Mouse (Mus musculus): ENCODE data around the gene P4ha3. TPM values are rescaled to one million over a fixed set of nuclear protein-coding genes. Genes with fewer than 3 reads are reported as not detected.

Gene P4ha3
- polyA plus RNA-seq (2014; fragmentation: Illumina TruSeq; extraction: RNeasy Lipid Tissue Mini Kit (QIAGEN cat#74804); ENCODE audit: low read depth, low replicate concordance): 1.6 TPM

DNA sequence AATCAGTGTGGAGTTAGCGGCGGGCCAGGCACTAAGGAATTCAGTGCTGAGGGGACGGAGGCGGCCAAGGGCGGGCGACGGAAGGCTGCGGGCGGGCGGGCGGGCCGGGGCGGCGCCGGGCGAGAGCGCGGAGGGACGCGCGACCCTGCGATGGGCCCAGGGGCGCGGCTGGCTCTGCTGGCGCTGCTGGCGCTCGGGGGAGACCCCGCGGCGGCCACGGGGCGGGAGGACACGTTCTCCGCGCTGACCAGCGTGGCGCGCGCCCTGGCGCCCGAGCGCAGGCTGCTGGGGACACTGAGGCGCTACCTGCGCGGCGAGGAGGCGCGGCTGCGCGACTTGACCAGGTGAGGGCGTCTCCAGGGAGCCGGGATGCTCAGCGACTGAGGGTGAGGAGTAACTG, at the start of gene P4ha3:
Gene P4ha3 (plus strand): TSS at position 138 of the 400 bp plus-strand sequence.

Other genes with a start within 250 kb of the P4ha3 start
- gene Pold3, start 164.0 kb upstream of the P4ha3 start, polyA plus RNA-seq (2014; fragmentation: Illumina TruSeq; extraction: RNeasy Lipid Tissue Mini Kit (QIAGEN cat#74804); ENCODE audit: low read depth, low replicate concordance): 43.0 TPM
- 19.9 TPM for gene Lipt2, start 126.2 kb upstream of the P4ha3 start, polyA plus RNA-seq (2014; fragmentation: Illumina TruSeq; extraction: RNeasy Lipid Tissue Mini Kit (QIAGEN cat#74804); ENCODE audit: low read depth, low replicate concordance)
- gene Kcne3, start 109.0 kb upstream of the P4ha3 start, polyA plus RNA-seq (2014; fragmentation: Illumina TruSeq; extraction: RNeasy Lipid Tissue Mini Kit (QIAGEN cat#74804); ENCODE audit: low read depth, low replicate concordance): 422 TPM
- gene Pgm2l1, start 58.1 kb upstream of the P4ha3 start, polyA plus RNA-seq (2014; fragmentation: Illumina TruSeq; extraction: RNeasy Lipid Tissue Mini Kit (QIAGEN cat#74804); ENCODE audit: low read depth, low replicate concordance): 24.8 TPM
- 23.2 TPM for gene C2cd3, start 86.7 kb downstream of the P4ha3 start, polyA plus RNA-seq (2014; fragmentation: Illumina TruSeq; extraction: RNeasy Lipid Tissue Mini Kit (QIAGEN cat#74804); ENCODE audit: low read depth, low replicate concordance)
- gene Ppme1, start 86.8 kb downstream of the P4ha3 start, polyA plus RNA-seq (2014; fragmentation: Illumina TruSeq; extraction: RNeasy Lipid Tissue Mini Kit (QIAGEN cat#74804); ENCODE audit: low read depth, low replicate concordance): 63.2 TPM
- 0.16 TPM for gene Ucp3, start 187.5 kb downstream of the P4ha3 start, polyA plus RNA-seq (2014; fragmentation: Illumina TruSeq; extraction: RNeasy Lipid Tissue Mini Kit (QIAGEN cat#74804); ENCODE audit: low read depth, low replicate concordance)
- 20.9 TPM for gene Ucp2, start 207.8 kb downstream of the P4ha3 start, polyA plus RNA-seq (2014; fragmentation: Illumina TruSeq; extraction: RNeasy Lipid Tissue Mini Kit (QIAGEN cat#74804); ENCODE audit: low read depth, low replicate concordance)
- not detected for gene Dnajb13, start 229.4 kb downstream of the P4ha3 start, polyA plus RNA-seq (2014; fragmentation: Illumina TruSeq; extraction: RNeasy Lipid Tissue Mini Kit (QIAGEN cat#74804); ENCODE audit: low read depth, low replicate concordance)